In genomic region chr9:9882779-9883383, GRCm38 (mm10) we compare ENCODE assay signal across 11 mouse cellular contexts.
DNase-seq lines count a peak whose midpoint lies in the region; ATAC-seq lines count a peak whose summit lies in the region.
"Had no signal": no experiment of that assay in that cellular context is flagged by ENCODE, and none has a peak within 500 bp of the region (broad histone marks: within the 10 kb centered on the region; RNA-seq: fewer than 3 reads in every experiment).

No protein-coding gene starts in this region.

- 74% methylated on average over 8 of the region's 8 CpGs for WGBS in heart, embryonic 11.5 days (ENCODE audit: insufficient replicate concordance)
- 62% methylated on average over 8 of the region's 8 CpGs for WGBS in hindbrain, embryonic 14.5 days
- WGBS in limb, embryonic 11.5 days = 49% methylated on average over 8 of the region's 8 CpGs
- 70% methylated on average over 8 of the region's 8 CpGs for WGBS in liver, embryonic 12.5 days (ENCODE audit: insufficient replicate concordance)

- no peaks in the 10 kb centered on the region for H3K27me3 ChIP-seq in heart, embryonic 11.5 days (ENCODE audit: control insufficient read depth, insufficient read depth, low read length)
- no peaks in the 10 kb centered on the region for H3K27me3 ChIP-seq in hindbrain, embryonic 14.5 days (ENCODE audit: control insufficient read depth, insufficient read depth, low read length)
- H3K27me3 ChIP-seq in limb, embryonic 11.5 days (ENCODE audit: control insufficient read depth, insufficient read depth, low read length) = no peaks in the 10 kb centered on the region
- no peaks in the 10 kb centered on the region for H3K27me3 ChIP-seq in liver, embryonic 12.5 days (replicated peaks)

- no peak overlapping the region for H3K9ac ChIP-seq in heart, embryonic 11.5 days (ENCODE audit: low read depth, low read length)
- H3K9ac ChIP-seq in hindbrain, embryonic 14.5 days = no peak overlapping the region
- H3K9ac ChIP-seq in limb, embryonic 11.5 days (ENCODE audit: low read length) = no peak overlapping the region
- no peak overlapping the region for H3K9ac ChIP-seq in liver, embryonic 12.5 days

- H3K4me3 ChIP-seq in heart, embryonic 11.5 days (ENCODE audit: low read depth, low read length) = no peak overlapping the region
- H3K4me3 ChIP-seq in hindbrain, embryonic 14.5 days (replicated peaks; ENCODE audit: low read length) = no peak overlapping the region
- no peak overlapping the region for H3K4me3 ChIP-seq in limb, embryonic 11.5 days (ENCODE audit: low read depth, low read length)
- H3K4me3 ChIP-seq in liver, embryonic 12.5 days = no peak overlapping the region

- H3K4me1 ChIP-seq in heart, embryonic 11.5 days (ENCODE audit: control insufficient read depth, insufficient read depth, low read length) = no peaks in the 10 kb centered on the region
- H3K4me1 ChIP-seq in hindbrain, embryonic 14.5 days (replicated peaks; ENCODE audit: control insufficient read depth, insufficient read depth, low read length) = no peaks in the 10 kb centered on the region
- H3K4me1 ChIP-seq in limb, embryonic 11.5 days (ENCODE audit: control insufficient read depth, insufficient read depth, low read length) = no peaks in the 10 kb centered on the region
- H3K4me1 ChIP-seq in liver, embryonic 12.5 days = no peaks in the 10 kb centered on the region

- no peak overlapping the region for H3K27ac ChIP-seq in heart, embryonic 11.5 days (ENCODE audit: low read depth, low read length)
- H3K27ac ChIP-seq in hindbrain, embryonic 14.5 days = no peak overlapping the region
- H3K27ac ChIP-seq in limb, embryonic 11.5 days (replicated peaks; ENCODE audit: low read depth, low read length) = no peak overlapping the region
- H3K27ac ChIP-seq in liver, embryonic 12.5 days = no peak overlapping the region

- no peaks in the 10 kb centered on the region for H3K36me3 ChIP-seq in heart, embryonic 11.5 days (ENCODE audit: control insufficient read depth, insufficient read depth, low read length)
- H3K36me3 ChIP-seq in hindbrain, embryonic 14.5 days (replicated peaks; ENCODE audit: control insufficient read depth, insufficient read depth) = no peaks in the 10 kb centered on the region
- H3K36me3 ChIP-seq in limb, embryonic 11.5 days (ENCODE audit: control insufficient read depth, insufficient read depth, low read length) = no peaks in the 10 kb centered on the region
- no peaks in the 10 kb centered on the region for H3K36me3 ChIP-seq in liver, embryonic 12.5 days

- H3K9me3 ChIP-seq in heart, embryonic 11.5 days (replicated peaks; ENCODE audit: control insufficient read depth, low read length) = no peaks in the 10 kb centered on the region
- H3K9me3 ChIP-seq in hindbrain, embryonic 14.5 days (ENCODE audit: control insufficient read depth, low read length) = no peaks in the 10 kb centered on the region
- H3K9me3 ChIP-seq in limb, embryonic 11.5 days (ENCODE audit: control insufficient read depth, low read length) = no peaks in the 10 kb centered on the region
- H3K9me3 ChIP-seq in liver, embryonic 12.5 days (replicated peaks) = no peaks in the 10 kb centered on the region

- no peak overlapping the region for H3K4me2 ChIP-seq in heart, embryonic 11.5 days
- H3K4me2 ChIP-seq in hindbrain, embryonic 14.5 days (replicated peaks) = no peak overlapping the region
- H3K4me2 ChIP-seq in limb, embryonic 11.5 days (ENCODE audit: low read depth, severe bottlenecking) = no peak overlapping the region
- H3K4me2 ChIP-seq in liver, embryonic 12.5 days = no peak overlapping the region

- no peak for ATAC-seq in heart, embryonic 11.5 days (replicated peaks; ENCODE audit: insufficient number of reproducible peaks, low FRiP score, low TSS enrichment)
- peak; percentile 27; the same call in 1 of the 2 replicates for ATAC-seq in hindbrain, embryonic 14.5 days (ENCODE audit: low FRiP score)
- ATAC-seq in limb, embryonic 11.5 days (ENCODE audit: insufficient number of reproducible peaks, low FRiP score, low TSS enrichment, low read depth) = peak; percentile 67; the same call in 1 of the 2 replicates
- no peak for ATAC-seq in liver, embryonic 12.5 days
- ATAC-seq: lung, postnatal 0 days had no signal

- DNase-seq in heart, adult 8-10 months (ENCODE audit: low spot score) = peak; percentile 33
- peak; percentile 45 for DNase-seq in embryo, embryonic 11 days
- DNase-seq in hindbrain, embryonic 14.5 days (ENCODE audit: low spot score) = no peak
- peak; percentile 32 for DNase-seq in limb, embryonic 11.5 days (ENCODE audit: low spot score)
- DNase-seq in left cerebral cortex, adult 18-20 months (ENCODE audit: low spot score in 2 of 2) = no peak
- DNase-seq in thymus, postnatal 10 days (ENCODE audit: low spot score in 2 of 2) = no peak
- DNase-seq: gastrocnemius, postnatal 10 days; layer of hippocampus, postnatal 36 days had no signal

Comparison
In these comparisons a context has a peak if more than half of its experiments do, and no peak if none do; other contexts are left out.
1. DNase-seq: peak in heart, adult 8-10 months (single experiment), embryo, embryonic 11 days (single experiment) and limb, embryonic 11.5 days (single experiment); none in hindbrain, embryonic 14.5 days (single experiment), left cerebral cortex, adult 18-20 months (0 of 2) and thymus, postnatal 10 days (0 of 2).
2. ATAC-seq: peak in hindbrain, embryonic 14.5 days (single experiment) and limb, embryonic 11.5 days (single experiment); none in heart, embryonic 11.5 days (single experiment) and liver, embryonic 12.5 days (single experiment).